Mouse (Mus musculus): ENCODE results near the gene Zer1. TPM values are rescaled to one million over a fixed set of nuclear protein-coding genes. Genes with fewer than 3 reads are reported as not detected.

Zer1 gene
- total and polyA plus RNA-seq, 3 experiments = 5.5 to 15.0 (median 13.4) TPM

DNA sequence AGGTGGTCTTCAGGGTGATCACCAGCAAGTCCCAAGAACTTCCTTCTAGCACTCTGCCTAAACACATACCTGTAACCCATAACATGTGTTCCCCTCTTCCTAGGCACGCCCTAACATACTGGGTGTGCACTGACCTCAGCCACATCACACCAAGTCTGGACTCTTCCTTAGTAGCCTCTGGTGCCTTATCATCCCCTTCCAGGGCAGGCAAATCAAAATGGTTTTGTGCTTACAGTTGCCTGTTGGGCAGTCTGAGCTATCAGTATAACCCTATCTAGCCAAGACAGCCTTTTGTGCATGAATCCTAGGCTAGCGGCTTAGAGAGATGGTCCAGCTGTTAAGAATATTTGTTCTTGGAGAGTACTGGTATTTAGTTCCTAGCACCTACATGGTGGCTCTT is 12.9 kb downstream of the Zer1 start:
- in situ Hi-C loops (cut with MboI; ENCODE audit: low pct_ligation_motif_present, low pct_unique_long_range_greater_than_20kb, low sequenced_read_pairs) = no loop called here

DNA sequence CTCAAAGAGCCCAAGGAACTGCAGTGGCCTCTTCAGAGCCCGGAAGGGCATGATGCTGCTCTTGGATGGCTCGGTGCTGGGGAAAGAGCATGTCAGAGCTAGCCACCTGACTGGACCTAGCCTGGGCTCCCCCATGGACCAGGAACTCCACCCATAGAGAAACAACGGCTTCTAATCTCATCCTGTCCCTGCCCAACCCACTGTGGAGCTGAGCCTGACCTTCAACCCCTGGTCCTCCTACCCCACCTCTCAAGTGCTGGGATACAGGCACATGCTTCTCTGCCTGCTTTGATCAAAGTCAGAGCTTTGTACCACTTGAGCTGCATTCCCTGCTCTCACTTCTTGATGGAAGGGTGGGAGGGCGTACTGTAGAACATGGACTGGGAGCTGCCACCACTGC is 16.1 kb downstream of the Zer1 start:
- dilution Hi-C loops (cut with MboI; ENCODE audit: extremely low pct_ligation_motif_present, extremely low pct_unique_long_range_greater_than_20kb, low sequenced_read_pairs) = no loop called here

More for the DNA sequence above, 12.9 kb downstream of the Zer1 start:
- Histone ChIP-seq H3K9ac (ENCODE audit: insufficient read depth, low read depth) (no peak overlapping the region), H3K4me1 (ENCODE audit: control insufficient read depth in 1 of 2, insufficient read depth in 2 of 2) (no peaks in the 10 kb centered on the region), H3K9me3 (replicated peaks; ENCODE audit: low read length) (no peaks in the 10 kb centered on the region), H3K79me2 (replicated peaks; ENCODE audit: control insufficient read depth, extremely low read depth, insufficient read depth, poor library complexity, severe bottlenecking) (no peaks in the 10 kb centered on the region), H3K4me3 (replicated peaks in 1 of 3; ENCODE audit: low read depth in 2 of 3, low read length in 2 of 3, poor library complexity in 1 of 3) (no peak overlapping the region), H3K36me3 (replicated peaks in 1 of 2; ENCODE audit: control insufficient read depth in 1 of 2, insufficient read depth in 1 of 2, low read length in 1 of 2) (peaks cover 43 to 78% of the 10 kb centered on the region in 2 experiments), H3K4me2 (ENCODE audit: insufficient read depth, low read depth, poor library complexity, severe bottlenecking) (no peak overlapping the region), H3K27me3 (replicated peaks) (no peaks in the 10 kb centered on the region), H3K27ac (ENCODE audit: insufficient read depth, low read depth) (no peak overlapping the region)
- no peak for DNase-seq (ENCODE audit: extremely low read depth)
- TF ChIP-seq CTCF (conservative IDR thresholded peaks at IDR 0.05 in 1 of 2, IDR thresholded peaks at IDR 0.05 in 1 of 2; ENCODE audit: low read depth in 2 of 2, low read length in 2 of 2) = no peak
- TF ChIP-seq RAD21 (IDR thresholded peaks at IDR 0.05; ENCODE audit: low read depth, low read length) = no peak
- no peak for TF ChIP-seq TCF12 (IDR thresholded peaks at IDR 0.05; ENCODE audit: low read depth, low read length)
- no peak for TF ChIP-seq POLR2AphosphoS2 (IDR thresholded peaks at IDR 0.05; ENCODE audit: low read depth, low read length)
- TF ChIP-seq POLR2A (IDR thresholded peaks at IDR 0.05; ENCODE audit: low read depth, low read length) = no peak
- TF ChIP-seq MAZ (IDR thresholded peaks at IDR 0.05; ENCODE audit: low read depth, low read length) = no peak
- no peak for TF ChIP-seq ZC3H11A (IDR thresholded peaks at IDR 0.05; ENCODE audit: low read depth, low read length)
- TF ChIP-seq E2F4 (IDR thresholded peaks at IDR 0.05; ENCODE audit: insufficient replicate concordance, low read depth, low read length) = no peak
- no peak for TF ChIP-seq ELF1 (IDR thresholded peaks at IDR 0.05; ENCODE audit: low read depth, low read length)
- no peak for TF ChIP-seq NRF1 (IDR thresholded peaks at IDR 0.05; ENCODE audit: low read depth, low read length)
- TF ChIP-seq CHD2 (IDR thresholded peaks at IDR 0.05; ENCODE audit: low read length) = no peak
- TF ChIP-seq IRF4 (IDR thresholded peaks at IDR 0.05; ENCODE audit: low read depth, low read length) = no peak
- no peak for TF ChIP-seq MAFK (IDR thresholded peaks at IDR 0.05; ENCODE audit: insufficient replicate concordance, low read length)
- no peak for TF ChIP-seq SIN3A (IDR thresholded peaks at IDR 0.05; ENCODE audit: low read length)
- no peak for TF ChIP-seq ZKSCAN1 (IDR thresholded peaks at IDR 0.05; ENCODE audit: borderline replicate concordance, low read depth, low read length)
- TF ChIP-seq GABPA (IDR thresholded peaks at IDR 0.05; ENCODE audit: insufficient replicate concordance, low read depth, low read length) = no peak
- dilution Hi-C loops (cut with MboI; ENCODE audit: extremely low pct_ligation_motif_present, extremely low pct_unique_long_range_greater_than_20kb, low sequenced_read_pairs) = no loop called here

More for the DNA sequence above, 16.1 kb downstream of the Zer1 start:
- no peaks in the 10 kb centered on the region for H3K79me2 ChIP-seq (replicated peaks; ENCODE audit: control insufficient read depth, extremely low read depth, insufficient read depth, poor library complexity, severe bottlenecking)
- H3K36me3 ChIP-seq (replicated peaks in 1 of 2; ENCODE audit: control insufficient read depth in 1 of 2, insufficient read depth in 1 of 2, low read length in 1 of 2) = peaks cover 53 to 85% of the 10 kb centered on the region in 2 experiments
- H3K27me3 ChIP-seq (replicated peaks) = no peaks in the 10 kb centered on the region
- H3K4me2 ChIP-seq (ENCODE audit: insufficient read depth, low read depth, poor library complexity, severe bottlenecking) = no peak overlapping the region
- TF ChIP-seq ZKSCAN1 (IDR thresholded peaks at IDR 0.05; ENCODE audit: borderline replicate concordance, low read depth, low read length) = no peak
- TF ChIP-seq MAFK (IDR thresholded peaks at IDR 0.05; ENCODE audit: insufficient replicate concordance, low read length) = no peak
- no peak for TF ChIP-seq EP300 (IDR thresholded peaks at IDR 0.05; ENCODE audit: low read length)
- no peak for TF ChIP-seq E2F4 (IDR thresholded peaks at IDR 0.05; ENCODE audit: insufficient replicate concordance, low read depth, low read length)
- TF ChIP-seq TCF12 (IDR thresholded peaks at IDR 0.05; ENCODE audit: low read depth, low read length) = no peak
- no peak overlapping the region for H3K9ac ChIP-seq (ENCODE audit: insufficient read depth, low read depth)
- no peaks in the 10 kb centered on the region for H3K4me1 ChIP-seq (ENCODE audit: control insufficient read depth in 1 of 2, insufficient read depth in 2 of 2)
- DNase-seq (ENCODE audit: extremely low read depth) = no peak
- H3K27ac ChIP-seq (ENCODE audit: insufficient read depth, low read depth) = no peak overlapping the region
- H3K4me3 ChIP-seq (replicated peaks in 1 of 3; ENCODE audit: low read depth in 2 of 3, low read length in 2 of 3, poor library complexity in 1 of 3) = no peak overlapping the region
- H3K9me3 ChIP-seq (replicated peaks; ENCODE audit: low read length) = no peaks in the 10 kb centered on the region
- in situ Hi-C loops (cut with MboI; ENCODE audit: low pct_ligation_motif_present, low pct_unique_long_range_greater_than_20kb, low sequenced_read_pairs) = no loop called here

Data from CH12.LX (cell line).